8 mouse cellular contexts compared by ENCODE assay signal in genomic region chr2:75224443-75224842, GRCm38 (mm10).
A peak's percentile ranks its signal among the peaks of the same experiment; 100 is the strongest.
DNase-seq lines count a peak whose midpoint lies in the region; ATAC-seq and TF ChIP-seq lines count a peak whose summit lies in the region.

No protein-coding gene starts in this region.

- H3K27ac ChIP-seq in hindbrain, embryonic 15.5 days (replicated peaks): no peak overlapping the region
- H3K27ac ChIP-seq in hindbrain, embryonic 11.5 days (ENCODE audit: low read depth, low read length): no peak overlapping the region
- H3K27ac ChIP-seq in lung, postnatal 0 days (ENCODE audit: low read length): no peak overlapping the region

- H3K36me3 ChIP-seq in hindbrain, embryonic 15.5 days: no peaks in the 10 kb centered on the region
- no peaks in the 10 kb centered on the region for H3K36me3 ChIP-seq in hindbrain, embryonic 11.5 days (ENCODE audit: control insufficient read depth, insufficient read depth, low read length)
- no peaks in the 10 kb centered on the region for H3K36me3 ChIP-seq in lung, postnatal 0 days (ENCODE audit: insufficient read depth, low read length)

- DNase-seq in hindbrain, embryonic 11.5 days (ENCODE audit: low spot score): no peak
- peak; percentile 20 for DNase-seq in adrenal gland, postnatal 25 days
- peak; percentile 39 to 50 for DNase-seq in gastrocnemius, adult 8-10 months (ENCODE audit: low spot score in 2 of 2)
- DNase-seq in kidney, adult 18-20 months: peak; percentile 57
- DNase-seq in lung, postnatal 0 days (ENCODE audit: low spot score): peak; percentile 58
- no peak for DNase-seq in spleen, adult 12 weeks (ENCODE audit: low spot score)

- H3K4me1 ChIP-seq in hindbrain, embryonic 15.5 days (replicated peaks): peaks cover 15% of the 10 kb centered on the region
- H3K4me1 ChIP-seq in hindbrain, embryonic 11.5 days (replicated peaks; ENCODE audit: control insufficient read depth, insufficient read depth, low read length): no peaks in the 10 kb centered on the region
- no peaks in the 10 kb centered on the region for H3K4me1 ChIP-seq in lung, postnatal 0 days (ENCODE audit: insufficient read depth, low read depth, low read length)

- TF ChIP-seq CTCF in lung, postnatal 0 days (IDR thresholded peaks at IDR 0.05): no peak

- peak; percentile 68; the same call in 1 of the 2 replicates for ATAC-seq in hindbrain, embryonic 15.5 days (ENCODE audit: low FRiP score, low read depth)
- no peak for ATAC-seq in hindbrain, embryonic 11.5 days (ENCODE audit: low FRiP score)
- ATAC-seq in lung, postnatal 0 days: peak; percentile 35; the same call in 1 of the 2 replicates
- no peak for ATAC-seq in frontal cortex, adult (ENCODE audit: low TSS enrichment)

- no peak for TF ChIP-seq EP300 in lung, postnatal 0 days (IDR thresholded peaks at IDR 0.05)

- H3K27me3 ChIP-seq in hindbrain, embryonic 15.5 days: no peaks in the 10 kb centered on the region
- no peaks in the 10 kb centered on the region for H3K27me3 ChIP-seq in hindbrain, embryonic 11.5 days (ENCODE audit: control insufficient read depth, insufficient read depth, low read length)
- no peaks in the 10 kb centered on the region for H3K27me3 ChIP-seq in lung, postnatal 0 days (replicated peaks; ENCODE audit: insufficient read depth, low read length)

- no peaks in the 10 kb centered on the region for H3K9me3 ChIP-seq in hindbrain, embryonic 15.5 days
- no peaks in the 10 kb centered on the region for H3K9me3 ChIP-seq in hindbrain, embryonic 11.5 days (ENCODE audit: control insufficient read depth, low read length)
- H3K9me3 ChIP-seq in lung, postnatal 0 days (ENCODE audit: low read length): no peaks in the 10 kb centered on the region

- 53% methylated on average over 5 of the region's 5 CpGs for WGBS in hindbrain, embryonic 15.5 days
- 61% methylated on average over 5 of the region's 5 CpGs for WGBS in hindbrain, embryonic 11.5 days
- whole genome bisulfite sequencing in lung, postnatal 0 days: 46% methylated on average over 5 of the region's 5 CpGs

- no peak overlapping the region for H3K4me2 ChIP-seq in hindbrain, embryonic 15.5 days
- no peak overlapping the region for H3K4me2 ChIP-seq in hindbrain, embryonic 11.5 days (replicated peaks; ENCODE audit: low read depth, low read length)
- no peak overlapping the region for H3K4me2 ChIP-seq in lung, postnatal 0 days (replicated peaks; ENCODE audit: low read depth, low read length)

- no peak overlapping the region for H3K4me3 ChIP-seq in hindbrain, embryonic 15.5 days
- no peak overlapping the region for H3K4me3 ChIP-seq in hindbrain, embryonic 11.5 days (ENCODE audit: low read depth, low read length)
- no peak overlapping the region for H3K4me3 ChIP-seq in lung, postnatal 0 days (ENCODE audit: low read depth, low read length)

- no peak overlapping the region for H3K9ac ChIP-seq in hindbrain, embryonic 15.5 days
- H3K9ac ChIP-seq in hindbrain, embryonic 11.5 days (ENCODE audit: low read depth, low read length): no peak overlapping the region
- H3K9ac ChIP-seq in lung, postnatal 0 days (replicated peaks; ENCODE audit: low read depth): no peak overlapping the region

Comparison
In these comparisons a context has a peak if more than half of its experiments do, and no peak if none do; other contexts are left out.
1. ATAC-seq: peak in hindbrain, embryonic 15.5 days (single experiment) and lung, postnatal 0 days (single experiment); none in hindbrain, embryonic 11.5 days (single experiment) and frontal cortex, adult (single experiment).
2. DNase-seq: peak in adrenal gland, postnatal 25 days (single experiment), gastrocnemius, adult 8-10 months (2 of 2), kidney, adult 18-20 months (single experiment) and lung, postnatal 0 days (single experiment); none in hindbrain, embryonic 11.5 days (single experiment) and spleen, adult 12 weeks (single experiment).